Mouse (Mus musculus) C2C12 (cell line): ENCODE results near the gene Clec4f. TPM values are rescaled to one million over a fixed set of nuclear protein-coding genes. Genes with fewer than 3 reads are reported as not detected.

Experiments used
- H3K27me3 ChIP-seq: one replicate; pipeline ENCODE4 v1.6.1; 2011; ENCODE audit not compliant: control insufficient read depth, insufficient read depth, insufficient read length
- H3K36me3 ChIP-seq: one replicate; pipeline ENCODE4 v1.6.1; 2011; ENCODE audit not compliant: control insufficient read depth, insufficient read depth
- H3K4me3 ChIP-seq: one replicate; pipeline ENCODE4 v1.5.1; 2011; ENCODE audit warnings: mild to moderate bottlenecking, control low read depth; ENCODE audit not compliant: poor library complexity, insufficient read depth, severe bottlenecking
- H3K79me2 ChIP-seq: one replicate; pipeline ENCODE4 v1.6.1; 2011; ENCODE audit not compliant: control insufficient read depth, insufficient read depth
- H3K79me3 ChIP-seq: one replicate; pipeline ENCODE4 v1.6.1; 2011; ENCODE audit warnings: low read depth, control low read depth
- H3ac ChIP-seq: one replicate; pipeline ENCODE3; 2011; ENCODE audit warnings: low read depth; ENCODE audit not compliant: control insufficient read depth, insufficient read length
- CEBPB ChIP-seq: IDR thresholded peaks from one replicate; pipeline ENCODE4 v1.6.1; 2011; ENCODE audit warnings: low read depth, mild to moderate bottlenecking, control low read depth, moderate library complexity
- CTCF ChIP-seq: IDR thresholded peaks from one replicate; pipeline ENCODE4 v1.5.1; 2011; ENCODE audit not compliant: control insufficient read depth, insufficient read depth, insufficient read length
- FOSL1 ChIP-seq: IDR thresholded peaks from one replicate; pipeline ENCODE4 v1.8.0; 2011; ENCODE audit warnings: mild to moderate bottlenecking, low read length; ENCODE audit not compliant: poor library complexity, insufficient read depth, severe bottlenecking
- MAX ChIP-seq: IDR thresholded peaks from one replicate; pipeline ENCODE4 v1.6.1; 2011; ENCODE audit warnings: mild to moderate bottlenecking, control low read depth
- MYOD1 ChIP-seq: IDR thresholded peaks from one replicate; pipeline ENCODE4 v1.6.1; 2011; ENCODE audit warnings: low read depth; ENCODE audit not compliant: control insufficient read depth, insufficient read length
- MYOG ChIP-seq: IDR thresholded peaks from one replicate; pipeline ENCODE4 v1.6.1; 2011; ENCODE audit not compliant: control insufficient read depth, insufficient read length; ENCODE audit errors: extremely low read depth
- USF1 ChIP-seq: IDR thresholded peaks from one replicate; pipeline ENCODE4 v1.6.1; 2011; ENCODE audit warnings: low read depth, mild to moderate bottlenecking, control low read depth, moderate library complexity
- long read RNA-seq, 2 experiments: library from polyadenylated mRNA; unstranded; transcript quantifications; one replicate each; pipeline ENCODE4 v2.0.0; 2019 to 2020
- polyA plus RNA-seq: library from polyadenylated mRNA; unstranded; fragments of >200 nt; fragmentation: generic; extraction: Trizol; gene quantifications from one replicate; pipeline ENCODE4 v1.2.1, GENCODE M21; 2012; ENCODE audit warnings: missing spikeins

Clec4f gene
- polyA plus RNA-seq, result not detected
- long read RNA-seq, experiment 1, result 0 reads
- long read RNA-seq, experiment 2, result 0 reads

DNA sequence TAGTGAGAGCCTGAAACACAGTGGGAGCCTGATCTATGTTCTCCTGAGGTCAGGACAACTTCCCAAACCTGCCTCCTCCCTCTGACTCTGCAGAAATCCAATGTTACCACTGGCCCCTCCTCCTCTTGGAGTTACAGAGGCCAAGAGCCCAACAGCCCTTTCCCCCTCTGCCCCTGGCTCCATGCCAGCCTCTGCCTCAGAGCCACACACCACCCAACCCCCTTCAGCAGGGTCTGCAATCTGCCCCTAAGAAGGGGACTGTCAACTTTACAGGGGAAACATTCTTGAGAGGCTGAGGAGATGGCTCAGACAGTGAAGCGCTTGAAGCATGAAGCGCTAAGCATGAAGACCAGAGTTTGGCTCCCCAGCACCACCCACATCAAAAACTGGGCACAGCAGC, at the start of gene Clec4f:
Clec4f (minus strand) TSS at position 101 of the 400 bp plus-strand sequence.
- Histone ChIP-seq H3K27me3 (peaks cover 55% of the 10 kb centered on the region), H3ac (no peak within 1 kb of the TSS), H3K4me3 (no peak within 1 kb of the TSS), H3K79me3 (no peaks in the 10 kb centered on the region), H3K79me2 (no peaks in the 10 kb centered on the region), H3K36me3 (no peaks in the 10 kb centered on the region)
- TF ChIP-seq CEBPB, result no peak
- no peak for TF ChIP-seq USF1
- TF ChIP-seq FOSL1, result no peak
- TF ChIP-seq MYOG, result no peak
- TF ChIP-seq MAX, result no peak
- TF ChIP-seq CTCF, result no peak
- TF ChIP-seq MYOD1, result no peak

DNA sequence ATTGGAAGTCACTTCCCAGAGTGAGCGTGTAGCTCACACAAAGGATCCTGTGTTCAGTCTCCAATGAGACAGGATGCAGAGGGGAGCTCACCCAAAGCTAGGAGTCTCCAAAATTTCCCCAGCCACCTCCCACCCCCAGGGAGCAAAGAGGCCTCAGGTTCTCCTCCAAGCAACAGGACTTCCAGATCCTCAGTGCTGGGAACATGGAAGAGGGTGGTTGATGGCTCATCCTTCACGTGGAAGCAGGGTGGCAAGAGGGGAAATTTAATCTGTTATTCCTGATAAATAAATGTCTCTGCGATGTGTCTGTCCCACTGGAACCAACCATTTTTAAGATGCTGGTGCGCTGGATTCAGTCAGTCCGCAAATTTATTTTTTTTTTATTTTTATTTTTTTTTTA, 48.7 kb upstream of the Clec4f start:
- H3K36me3 ChIP-seq, result no peaks in the 10 kb centered on the region
- no peak for TF ChIP-seq MYOD1
- TF ChIP-seq CTCF, result no peak
- TF ChIP-seq CEBPB, result no peak
- TF ChIP-seq USF1, result no peak
- no peak for TF ChIP-seq FOSL1
- no peak for TF ChIP-seq MYOG
- TF ChIP-seq MAX, result no peak
- no peak overlapping the region for H3ac ChIP-seq
- H3K79me2 ChIP-seq, result no peaks in the 10 kb centered on the region
- H3K79me3 ChIP-seq, result no peaks in the 10 kb centered on the region
- H3K4me3 ChIP-seq, result no peak overlapping the region
- H3K27me3 ChIP-seq, result peaks cover 90% of the 10 kb centered on the region

DNA sequence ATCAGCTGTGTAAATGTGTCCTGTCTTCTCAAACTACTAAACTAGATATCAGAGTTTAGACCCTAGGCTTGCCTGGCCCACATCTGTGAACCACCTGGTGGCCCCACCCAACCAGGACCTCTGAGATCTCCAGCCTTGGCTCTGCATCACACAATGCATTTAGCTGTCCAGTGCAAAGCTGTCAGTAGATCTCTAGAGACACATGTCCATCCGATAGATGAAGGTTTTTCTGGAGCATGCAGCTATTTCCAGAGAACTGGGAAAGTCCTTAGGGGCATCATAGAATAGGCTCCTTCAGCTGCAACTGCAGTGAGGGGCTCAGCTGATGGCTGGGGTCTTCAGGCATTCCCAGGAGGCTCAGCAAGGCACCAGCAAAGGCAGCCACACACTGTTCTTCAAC, 48.3 kb upstream of the Clec4f start:
- Histone ChIP-seq H3K27me3 (peaks cover 88% of the 10 kb centered on the region), H3K4me3 (no peak overlapping the region), H3K79me3 (no peaks in the 10 kb centered on the region), H3K79me2 (no peaks in the 10 kb centered on the region), H3K36me3 (no peaks in the 10 kb centered on the region), H3ac (no peak overlapping the region)
- TF ChIP-seq MYOG (no peak), CTCF (no peak), MAX (no peak), CEBPB (no peak), USF1 (no peak), MYOD1 (no peak)

DNA sequence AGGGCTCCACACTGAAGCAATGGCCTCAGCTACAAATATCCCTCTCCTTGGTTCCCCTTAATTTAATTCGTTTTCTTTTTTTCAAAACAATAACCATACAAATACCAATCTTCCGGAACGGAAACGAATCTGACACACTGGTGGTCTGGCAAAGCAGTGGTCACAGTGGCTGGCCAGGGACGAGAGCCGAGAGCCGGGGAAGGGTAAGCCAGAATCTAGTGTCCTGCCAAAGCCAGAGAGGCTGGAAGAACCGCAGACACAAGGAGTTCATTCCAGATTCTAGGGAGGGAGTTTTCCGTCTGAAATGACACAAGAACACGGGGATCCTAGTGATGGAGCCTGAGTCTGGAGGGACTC, 47.7 kb upstream of the Clec4f start:
- peaks cover 86% of the 10 kb centered on the region for H3K27me3 ChIP-seq
- no peak overlapping the region for H3ac ChIP-seq
- no peaks in the 10 kb centered on the region for H3K79me3 ChIP-seq
- no peak overlapping the region for H3K4me3 ChIP-seq
- TF ChIP-seq MAX (no peak), CEBPB (no peak), MYOG (no peak), FOSL1 (no peak), MYOD1 (no peak), CTCF (no peak), USF1 (no peak)
- no peaks in the 10 kb centered on the region for H3K79me2 ChIP-seq
- no peaks in the 10 kb centered on the region for H3K36me3 ChIP-seq

DNA sequence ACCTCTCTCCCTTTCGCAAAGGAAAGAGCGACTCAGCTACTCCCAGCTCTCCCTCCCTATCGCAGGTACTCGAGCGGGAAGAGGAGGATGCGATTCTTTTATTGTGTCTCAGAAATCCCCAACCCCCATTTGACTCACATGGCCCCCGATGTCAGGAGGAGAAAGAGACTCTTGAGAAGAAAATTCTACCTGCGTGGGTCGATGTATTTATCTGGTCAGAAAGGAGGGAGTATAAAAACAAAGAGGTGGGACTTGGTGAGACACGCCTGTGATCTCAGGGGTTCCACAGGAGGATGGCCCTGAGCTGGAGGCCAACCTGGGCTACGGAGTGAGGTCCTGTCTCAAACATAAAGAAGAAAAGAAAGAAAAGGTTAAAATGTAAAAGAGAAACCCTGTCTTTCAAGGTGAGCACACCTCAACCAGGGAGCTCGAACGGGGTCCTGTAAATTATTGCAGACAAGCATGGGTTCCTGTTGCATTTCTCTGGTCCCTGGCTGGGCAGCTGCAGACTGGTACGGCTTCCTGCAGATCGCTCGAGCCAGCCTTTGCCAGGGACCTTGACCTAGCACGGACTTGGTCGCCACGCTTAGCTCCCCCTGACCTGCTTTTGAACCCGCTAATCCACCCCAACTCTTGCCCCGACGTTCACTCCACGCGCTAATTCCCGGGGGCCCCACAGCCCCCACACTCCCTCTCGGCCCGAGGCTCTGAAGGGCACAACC, 47.2 kb upstream of the Clec4f start:
- H3K27me3 ChIP-seq, result peaks cover 86% of the 10 kb centered on the region
- H3ac ChIP-seq, result no peak overlapping the region
- H3K79me2 ChIP-seq, result no peaks in the 10 kb centered on the region
- no peak for TF ChIP-seq MYOD1
- TF ChIP-seq MAX, result no peak
- no peak for TF ChIP-seq CEBPB
- no peaks in the 10 kb centered on the region for H3K36me3 ChIP-seq
- no peaks in the 10 kb centered on the region for H3K79me3 ChIP-seq
- no peak overlapping the region for H3K4me3 ChIP-seq
